Mouse (Mus musculus) layer of hippocampus, adult 9-10 months (tissue): ENCODE data around the gene Smarca2.

ENCODE experiments used
- DNase-seq: peaks from one replicate; pipeline ENCODE4 v3.0.0; 2022; ENCODE audit warnings: low spot score

Gene Smarca2

GRCm38 (mm10) chr19:26776066-26777025, 171.5 kb downstream of the Smarca2 start:
- no peak for DNase-seq

- DNase-seq = no peak
Measured at GRCm38 (mm10) chr19:26778199-26778598, 173.3 kb downstream of the Smarca2 start.

GRCm38 (mm10) chr19:26781209-26781608, 176.4 kb downstream of the Smarca2 start:
- no peak for DNase-seq

GRCm38 (mm10) chr19:26788446-26788845, 183.6 kb downstream of the Smarca2 start:
- no peak for DNase-seq

GRCm38 (mm10) chr19:26790386-26791346, 185.8 kb downstream of the Smarca2 start:
- no peak for DNase-seq

GRCm38 (mm10) chr19:26794315-26794714, 189.5 kb downstream of the Smarca2 start:
- DNase-seq = no peak

GRCm38 (mm10) chr19:26796006-26796405, 191.2 kb downstream of the Smarca2 start:
- no peak for DNase-seq

- DNase-seq = no peak
Measured at GRCm38 (mm10) chr19:26804401-26804800, 199.6 kb downstream of the Smarca2 start.

- no peak for DNase-seq
Measured at GRCm38 (mm10) chr19:26814629-26815028, 209.8 kb downstream of the Smarca2 start.

GRCm38 (mm10) chr19:26817901-26818300, 213.1 kb downstream of the Smarca2 start:
- DNase-seq = no peak
